Mouse (Mus musculus) liver, embryonic 14.5 days (tissue): Measurements from ENCODE around the gene Ass1.

Experiments used
- CTCF ChIP-seq: IDR thresholded peaks from 2 replicates; pipeline ENCODE4 v1.5.1; 2016; ENCODE audit warnings: antibody characterized with exemption, low read depth, control low read depth
- EP300 ChIP-seq: IDR thresholded peaks from 2 replicates; pipeline ENCODE4 v1.6.1; 2016; ENCODE audit warnings: antibody characterized with exemption, low read depth

GRCm38 (mm10) chr2:31554619-31555018 is 84.6 kb downstream of the Ass1 start:
- TF ChIP-seq EP300 (no peak), CTCF (peak; percentile 67)
